Mouse (Mus musculus) ES-Bruce4 (cell line): ENCODE measurements around the gene Grb2. TPM values are rescaled to one million over a fixed set of nuclear protein-coding genes. Genes with fewer than 3 reads are reported as not detected.
A peak's percentile ranks its signal among the peaks of the same experiment; 100 is the strongest.

Source experiments
- H3K27ac ChIP-seq: 2 replicates; pipeline ENCODE4 v1.5.1; 2012; ENCODE audit warnings: low read length, inconsistent platforms; ENCODE audit not compliant: insufficient read depth
- H3K27me3 ChIP-seq: 2 replicates; pipeline ENCODE4 v1.6.1; 2012; ENCODE audit warnings: mild to moderate bottlenecking, low read length, inconsistent platforms; ENCODE audit not compliant: control insufficient read depth, poor library complexity, insufficient read depth, severe bottlenecking
- H3K36me3 ChIP-seq: 2 replicates; pipeline ENCODE4 v1.6.1; 2012; ENCODE audit warnings: inconsistent platforms, mild to moderate bottlenecking, low read length, moderate library complexity; ENCODE audit not compliant: control insufficient read depth, poor library complexity, insufficient read depth, severe bottlenecking
- H3K4me1 ChIP-seq: one replicate; pipeline ENCODE4 v1.8.1; 2011; ENCODE audit warnings: low read length; ENCODE audit not compliant: control insufficient read depth, insufficient read depth
- H3K4me3 ChIP-seq: 2 replicates; pipeline ENCODE4 v1.5.1; 2011; ENCODE audit warnings: low read depth, mild to moderate bottlenecking, low read length
- H3K9ac ChIP-seq: 2 replicates; pipeline ENCODE4 v1.6.1; 2012; ENCODE audit warnings: low read depth, mild to moderate bottlenecking, inconsistent platforms; ENCODE audit not compliant: poor library complexity, severe bottlenecking
- H3K9me3 ChIP-seq: replicated peaks from 2 replicates; pipeline ENCODE4 v1.6.1; 2012; ENCODE audit warnings: mild to moderate bottlenecking, low read length, inconsistent platforms; ENCODE audit not compliant: control insufficient read depth, poor library complexity, insufficient read depth, severe bottlenecking
- CTCF ChIP-seq: IDR thresholded peaks from one replicate; pipeline ENCODE4 v1.8.1; 2011; ENCODE audit warnings: low read depth, low read length
- EP300 ChIP-seq: IDR thresholded peaks from 2 replicates; pipeline ENCODE4 v1.6.1; 2011; ENCODE audit warnings: low read depth, low read length; ENCODE audit not compliant: insufficient read depth
- POLR2A ChIP-seq: IDR thresholded peaks from one replicate; pipeline ENCODE4 v1.8.1; 2011; ENCODE audit warnings: low read length; ENCODE audit not compliant: insufficient read depth
- polyA plus RNA-seq: library from polyadenylated mRNA; stranded (reverse); fragments of >200 nt; gene quantifications from 2 replicates; pipeline ENCODE4 v1.2.4, GENCODE M21; 2011; ENCODE audit warnings: low read depth; ENCODE audit not compliant: missing spikeins, insufficient read depth, insufficient read length

Grb2 gene
- 75.0 and 75.9 TPM in 2 replicates for polyA plus RNA-seq

- no peaks in the 10 kb centered on the region for H3K27me3 ChIP-seq
- H3K9ac ChIP-seq = peak within 1 kb of the TSS; percentile 97
- peaks cover 3% of the 10 kb centered on the region for H3K4me1 ChIP-seq
- no peaks in the 10 kb centered on the region for H3K9me3 ChIP-seq
- peak within 1 kb of the TSS; percentile 93 for H3K27ac ChIP-seq
- no peaks in the 10 kb centered on the region for H3K36me3 ChIP-seq
- H3K4me3 ChIP-seq = peak within 1 kb of the TSS; percentile 97
- no peak for TF ChIP-seq POLR2A
- no peak for TF ChIP-seq EP300
- TF ChIP-seq CTCF = no peak
Measured at GRCm38 (mm10) chr11:115708209-115708876, at the start of gene Grb2. TSS of gene Grb2 (minus strand) at chr11:115708597.

- Histone ChIP-seq H3K4me3 (no peak overlapping the region), H3K27ac (no peak overlapping the region), H3K9me3 (no peaks in the 10 kb centered on the region; the same call in 1 of the 2 replicates), H3K9ac (no peak overlapping the region), H3K36me3 (no peaks in the 10 kb centered on the region), H3K27me3 (no peaks in the 10 kb centered on the region), H3K4me1 (no peaks in the 10 kb centered on the region)
- TF ChIP-seq EP300 = no peak
- no peak for TF ChIP-seq POLR2A
- no peak for TF ChIP-seq CTCF
Measured at GRCm38 (mm10) chr11:115753485-115753884, 45.1 kb upstream of the Grb2 start.

DNA sequence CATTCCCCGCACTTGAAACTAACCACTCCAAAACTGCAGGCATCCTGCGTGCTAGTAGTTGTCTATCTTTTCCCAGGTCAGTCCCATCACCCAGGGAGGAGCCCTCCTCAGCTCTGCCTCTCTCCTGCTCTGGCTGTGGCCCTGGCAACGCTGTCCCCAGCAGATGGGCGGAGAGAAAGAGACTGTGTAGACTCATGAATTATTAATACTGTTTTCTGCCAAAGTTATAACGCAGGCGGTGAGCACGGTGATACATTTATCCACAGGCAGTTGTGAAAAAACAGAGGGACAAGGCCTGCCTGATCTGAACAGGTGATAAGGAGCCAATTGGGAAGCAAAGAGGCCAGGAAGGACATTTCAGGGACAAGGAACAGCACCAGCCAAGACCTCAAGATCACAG lies 44.3 kb upstream of the Grb2 start:
- no peak overlapping the region for H3K4me3 ChIP-seq
- H3K27ac ChIP-seq = no peak overlapping the region
- no peak overlapping the region for H3K9ac ChIP-seq

DNA sequence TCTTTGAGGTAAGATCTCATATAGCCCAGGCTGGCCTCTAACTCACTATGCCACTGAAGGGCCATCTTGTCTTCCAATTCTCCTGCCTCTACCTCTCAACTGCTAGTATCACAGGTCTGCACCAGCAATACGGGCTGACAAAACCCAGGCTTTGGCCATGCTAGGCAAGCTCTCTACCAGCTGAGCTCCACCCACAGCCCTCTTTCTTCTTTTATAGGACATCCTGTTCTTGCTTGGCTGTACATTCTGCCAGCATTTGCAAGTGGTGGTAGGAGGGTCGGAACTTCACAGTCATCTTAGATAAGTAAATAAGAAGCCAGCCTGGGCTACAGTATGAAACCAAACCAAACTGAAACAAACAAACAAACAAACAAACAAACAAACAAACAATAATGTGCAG lies 43.3 kb upstream of the Grb2 start:
- Histone ChIP-seq H3K4me1 (no peaks in the 10 kb centered on the region), H3K9ac (no peak overlapping the region), H3K36me3 (no peaks in the 10 kb centered on the region), H3K4me3 (no peak overlapping the region), H3K27ac (no peak overlapping the region), H3K9me3 (no peaks in the 10 kb centered on the region; the same call in 1 of the 2 replicates), H3K27me3 (no peaks in the 10 kb centered on the region)
- TF ChIP-seq EP300 (no peak), POLR2A (no peak), CTCF (no peak)

More for the DNA sequence above, 44.3 kb upstream of the Grb2 start:
- H3K4me1 ChIP-seq = no peaks in the 10 kb centered on the region
- TF ChIP-seq CTCF (no peak), EP300 (no peak), POLR2A (no peak)
- no peaks in the 10 kb centered on the region for H3K27me3 ChIP-seq
- no peaks in the 10 kb centered on the region; the same call in 1 of the 2 replicates for H3K9me3 ChIP-seq
- H3K36me3 ChIP-seq = no peaks in the 10 kb centered on the region

- no peaks in the 10 kb centered on the region; the same call in 1 of the 2 replicates for H3K9me3 ChIP-seq
- no peak for TF ChIP-seq POLR2A
- no peak for TF ChIP-seq CTCF
- TF ChIP-seq EP300 = no peak
- no peaks in the 10 kb centered on the region for H3K4me1 ChIP-seq
- H3K27ac ChIP-seq = no peak overlapping the region
- no peak overlapping the region for H3K9ac ChIP-seq
- H3K4me3 ChIP-seq = no peak overlapping the region
- no peaks in the 10 kb centered on the region for H3K27me3 ChIP-seq
- H3K36me3 ChIP-seq = no peaks in the 10 kb centered on the region
Measured at GRCm38 (mm10) chr11:115749834-115750233, 41.4 kb upstream of the Grb2 start.

DNA sequence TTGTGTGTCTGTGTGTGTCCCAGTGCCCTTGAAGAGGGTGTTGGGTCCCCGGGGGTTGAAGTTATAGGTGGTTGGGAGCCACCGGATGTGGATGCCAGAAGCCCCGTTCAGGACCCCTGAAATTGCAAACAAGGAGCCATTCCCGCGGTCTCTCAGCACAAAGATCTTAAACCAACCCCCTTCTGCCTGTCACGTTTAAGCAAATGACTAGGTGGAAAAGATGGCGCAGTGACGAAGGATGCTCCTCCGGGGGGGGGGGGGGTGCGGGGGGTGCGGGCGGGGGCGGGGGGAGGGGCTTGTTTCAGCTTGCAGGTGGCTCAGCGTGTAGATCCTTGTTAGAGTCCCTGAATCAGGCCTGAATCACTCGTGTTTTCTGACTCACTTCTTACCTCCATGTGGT lies 39.0 kb upstream of the Grb2 start:
- H3K36me3 ChIP-seq = no peaks in the 10 kb centered on the region
- no peak overlapping the region for H3K4me3 ChIP-seq
- H3K9ac ChIP-seq = peak overlapping the region; percentile 18; the same call in 1 of the 2 replicates
- no peaks in the 10 kb centered on the region for H3K9me3 ChIP-seq
- H3K27me3 ChIP-seq = no peaks in the 10 kb centered on the region
- no peaks in the 10 kb centered on the region for H3K4me1 ChIP-seq
- no peak for TF ChIP-seq EP300
- 0 out of 2 replicates have a peak overlapping the region, but pooled peaks have one; percentile 20 for H3K27ac ChIP-seq
